Mouse (Mus musculus): Measurements from ENCODE around the gene Ppp3r1. TPM values are rescaled to one million over a fixed set of nuclear protein-coding genes. Genes with fewer than 3 reads are reported as not detected.

Gene Ppp3r1
- polyA plus RNA-seq, 1 experiment = 131 TPM

DNA sequence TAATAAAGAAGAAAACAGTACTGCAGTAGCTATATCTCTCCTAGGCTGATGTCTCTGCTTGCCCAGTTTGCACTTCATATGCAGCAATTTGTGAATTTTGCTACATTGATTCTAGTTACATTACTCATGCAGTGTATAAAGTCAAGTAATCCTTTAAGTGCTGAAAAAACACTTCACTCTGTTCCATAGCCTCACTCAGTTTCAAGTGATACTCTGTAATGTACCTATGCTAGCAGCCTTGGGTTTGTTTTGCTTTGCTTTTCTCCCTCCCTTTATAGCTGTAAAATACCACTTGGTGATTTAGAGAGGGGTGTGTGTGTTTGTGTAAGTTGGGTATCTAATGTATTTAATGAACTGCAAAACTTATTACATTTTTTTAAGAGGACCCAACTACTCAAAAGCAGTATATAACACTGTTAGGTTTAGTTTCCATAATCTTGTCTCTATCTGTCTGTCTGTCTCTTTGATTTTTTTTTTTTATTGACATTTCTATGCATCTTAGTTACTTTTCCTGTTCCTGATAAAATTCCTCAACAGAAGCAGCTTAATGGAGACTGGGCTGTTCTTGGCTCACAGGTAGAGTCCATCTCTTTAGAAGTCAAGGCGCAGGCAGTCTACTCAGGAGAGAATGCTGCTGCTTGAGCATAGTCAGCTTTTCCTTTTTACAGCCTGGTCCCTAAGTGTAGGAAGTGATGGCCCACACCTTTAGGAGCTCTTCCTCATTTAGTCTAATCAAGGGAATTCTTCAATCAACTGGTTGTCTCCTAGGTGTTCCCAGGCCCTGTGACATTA, 12.1 kb downstream of the Ppp3r1 start:
- no peak for DNase-seq (ENCODE audit: low read depth)

DNA sequence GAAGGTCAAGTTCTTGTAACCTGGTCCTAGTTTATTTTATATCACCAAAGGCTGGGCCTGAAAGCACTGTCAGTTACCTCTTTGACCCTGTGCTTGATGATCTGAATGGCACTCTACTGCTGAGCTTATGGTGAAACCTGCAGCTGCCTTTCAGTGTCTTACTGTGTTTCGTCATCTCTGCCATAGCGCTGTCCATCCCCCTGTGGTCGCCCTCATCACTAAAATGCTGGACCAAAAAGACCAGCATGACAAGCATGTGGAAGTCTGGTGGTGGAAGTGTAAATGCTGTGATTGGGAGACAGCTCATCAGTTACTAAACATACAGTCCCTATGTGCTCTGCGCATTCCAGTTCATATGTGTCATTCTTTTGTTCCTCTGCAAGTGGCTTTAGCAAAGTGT, 13.2 kb downstream of the Ppp3r1 start:
- DNase-seq (ENCODE audit: low read depth) = no peak
- TF ChIP-seq CTCF (IDR thresholded peaks at IDR 0.05; ENCODE audit: borderline replicate concordance, extremely low read depth, insufficient read depth, insufficient read length) = no peak
- TF ChIP-seq POLR2A (IDR thresholded peaks at IDR 0.05; ENCODE audit: borderline replicate concordance, extremely low read depth, insufficient read depth, insufficient read length, poor library complexity, severe bottlenecking) = no peak

More for the DNA sequence above, 12.1 kb downstream of the Ppp3r1 start:
- no peak for TF ChIP-seq CTCF (IDR thresholded peaks at IDR 0.05; ENCODE audit: borderline replicate concordance, extremely low read depth, insufficient read depth, insufficient read length)
- TF ChIP-seq POLR2A (IDR thresholded peaks at IDR 0.05; ENCODE audit: borderline replicate concordance, extremely low read depth, insufficient read depth, insufficient read length, poor library complexity, severe bottlenecking) = no peak

DNA sequence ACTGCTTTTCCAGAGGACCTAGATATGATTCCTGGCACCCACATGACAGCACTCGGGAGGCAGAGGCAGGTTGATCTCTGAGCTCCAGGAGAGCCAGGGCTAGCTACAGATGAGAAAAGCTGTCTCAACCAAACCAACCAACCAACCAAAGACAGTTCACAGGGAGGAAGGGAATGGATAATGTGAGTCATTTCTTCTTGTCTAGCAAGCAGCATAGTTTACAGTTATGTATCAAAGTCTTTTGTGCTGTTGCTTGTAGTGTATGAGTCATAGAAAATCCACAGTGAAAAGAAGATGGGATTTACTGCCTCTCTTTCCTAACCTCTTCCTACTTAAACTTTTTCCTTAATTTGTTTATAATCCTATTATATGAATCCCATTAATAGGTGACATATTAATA, 17.6 kb downstream of the Ppp3r1 start:
- no peak for TF ChIP-seq CTCF (IDR thresholded peaks at IDR 0.05; ENCODE audit: borderline replicate concordance, extremely low read depth, insufficient read depth, insufficient read length)
- no peak for TF ChIP-seq POLR2A (IDR thresholded peaks at IDR 0.05; ENCODE audit: borderline replicate concordance, extremely low read depth, insufficient read depth, insufficient read length, poor library complexity, severe bottlenecking)
- DNase-seq (ENCODE audit: low read depth) = no peak

DNA sequence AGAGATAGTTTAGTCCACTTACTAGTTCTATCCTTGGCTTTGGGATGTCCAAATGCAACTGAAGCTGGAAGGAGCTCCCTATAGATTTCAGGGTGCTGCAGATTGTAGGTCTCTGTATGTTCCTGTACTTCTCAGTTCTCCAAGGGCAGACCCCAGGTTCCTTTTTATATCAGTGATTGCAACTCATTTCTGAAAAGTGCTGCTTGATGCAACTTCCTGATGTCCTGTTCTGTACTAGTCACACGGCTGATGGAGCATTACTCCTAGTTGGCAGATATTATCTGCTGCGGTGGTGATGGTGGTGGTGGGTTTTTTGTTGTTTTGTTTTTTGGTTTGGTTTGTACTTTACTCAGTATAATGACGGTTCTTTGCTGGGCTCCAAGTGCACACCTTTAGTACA, 21.7 kb downstream of the Ppp3r1 start:
- DNase-seq (ENCODE audit: low read depth) = no peak
- TF ChIP-seq POLR2A (IDR thresholded peaks at IDR 0.05; ENCODE audit: borderline replicate concordance, extremely low read depth, insufficient read depth, insufficient read length, poor library complexity, severe bottlenecking) = no peak
- TF ChIP-seq CTCF (IDR thresholded peaks at IDR 0.05; ENCODE audit: borderline replicate concordance, extremely low read depth, insufficient read depth, insufficient read length) = no peak

DNA sequence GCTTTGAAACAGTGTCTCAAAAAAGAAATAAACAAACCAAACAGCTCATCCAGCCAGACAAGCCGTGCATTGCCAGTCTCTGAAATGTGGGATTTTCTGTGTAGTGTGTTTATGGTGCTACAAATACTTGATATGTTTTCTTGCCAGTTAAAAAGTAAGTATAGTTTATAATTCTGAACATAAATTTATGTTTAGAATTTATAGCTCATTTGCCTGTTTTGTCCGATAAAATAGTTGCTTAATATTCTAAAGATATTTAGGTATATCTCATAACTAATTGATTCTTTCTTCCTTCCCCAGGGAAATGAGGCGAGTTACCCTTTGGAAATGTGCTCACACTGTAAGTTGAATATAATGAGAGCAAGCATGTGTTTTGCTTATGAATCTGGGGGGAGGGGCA, 22.7 kb downstream of the Ppp3r1 start, which contains the start of gene Wdr92:
TSS of gene Wdr92 (plus strand) at position 301 of the 400 bp plus-strand sequence.
- no peak for TF ChIP-seq CTCF (IDR thresholded peaks at IDR 0.05; ENCODE audit: borderline replicate concordance, extremely low read depth, insufficient read depth, insufficient read length)
- no peak for TF ChIP-seq POLR2A (IDR thresholded peaks at IDR 0.05; ENCODE audit: borderline replicate concordance, extremely low read depth, insufficient read depth, insufficient read length, poor library complexity, severe bottlenecking)
- DNase-seq (ENCODE audit: low read depth) = peak; percentile 9

DNA sequence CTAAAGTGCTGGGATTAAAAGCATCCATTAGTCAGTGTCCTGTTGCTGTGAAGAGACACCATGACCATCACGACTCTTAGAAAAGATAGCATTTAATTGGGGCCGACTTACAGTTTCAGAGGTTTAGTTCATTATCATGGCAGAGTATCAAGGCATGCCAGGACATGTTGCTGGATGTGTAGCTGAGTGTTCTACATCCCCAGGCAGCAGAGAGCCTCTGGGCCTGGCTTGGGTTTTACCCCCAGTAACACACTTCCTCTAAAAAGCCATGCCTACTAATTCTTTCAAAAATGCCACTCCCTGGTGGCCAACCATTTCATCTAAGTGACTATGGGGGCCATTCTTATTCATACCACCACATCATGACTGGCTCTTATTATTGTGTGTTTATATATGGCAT, 24.1 kb downstream of the Ppp3r1 start:
- TF ChIP-seq CTCF (IDR thresholded peaks at IDR 0.05; ENCODE audit: borderline replicate concordance, extremely low read depth, insufficient read depth, insufficient read length) (no peak), POLR2A (IDR thresholded peaks at IDR 0.05; ENCODE audit: borderline replicate concordance, extremely low read depth, insufficient read depth, insufficient read length, poor library complexity, severe bottlenecking) (no peak)
- no peak for DNase-seq (ENCODE audit: low read depth)

- DNase-seq (ENCODE audit: low read depth) = no peak
- no peak for TF ChIP-seq POLR2A (IDR thresholded peaks at IDR 0.05; ENCODE audit: borderline replicate concordance, extremely low read depth, insufficient read depth, insufficient read length, poor library complexity, severe bottlenecking)
- TF ChIP-seq CTCF (IDR thresholded peaks at IDR 0.05; ENCODE audit: borderline replicate concordance, extremely low read depth, insufficient read depth, insufficient read length) = no peak
Measured at GRCm38 (mm10) chr11:17187649-17188048, 28.6 kb downstream of the Ppp3r1 start.

DNA sequence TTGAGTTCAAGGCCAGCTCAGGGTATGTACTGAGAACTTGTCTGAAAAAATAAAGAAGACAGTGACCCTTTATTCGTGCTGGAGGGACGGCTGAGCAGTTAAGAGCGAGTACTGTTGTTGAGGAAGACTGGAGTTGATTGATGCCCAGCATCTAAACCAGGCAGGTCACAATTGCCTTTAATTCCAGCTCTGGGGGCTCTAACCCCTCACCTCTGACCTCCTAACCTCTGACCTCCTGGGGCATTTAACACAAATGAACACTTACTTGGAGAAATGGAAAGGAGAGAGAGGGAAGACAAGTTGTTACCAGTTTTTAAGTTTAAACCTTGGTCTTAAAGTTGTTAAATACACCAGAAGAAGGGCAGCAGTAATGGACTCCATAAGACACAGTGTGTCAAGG, 29.7 kb downstream of the Ppp3r1 start:
- no peak for DNase-seq (ENCODE audit: low read depth)
- no peak for TF ChIP-seq CTCF (IDR thresholded peaks at IDR 0.05; ENCODE audit: borderline replicate concordance, extremely low read depth, insufficient read depth, insufficient read length)
- TF ChIP-seq POLR2A (IDR thresholded peaks at IDR 0.05; ENCODE audit: borderline replicate concordance, extremely low read depth, insufficient read depth, insufficient read length, poor library complexity, severe bottlenecking) = no peak

GRCm38 (mm10) chr11:17192151-17192844, 33.2 kb downstream of the Ppp3r1 start:
- peak; percentile 17 for DNase-seq (ENCODE audit: low read depth)
- TF ChIP-seq CTCF (IDR thresholded peaks at IDR 0.05; ENCODE audit: borderline replicate concordance, extremely low read depth, insufficient read depth, insufficient read length) (peak; percentile 30; the same call in 1 of the 2 replicates), POLR2A (IDR thresholded peaks at IDR 0.05; ENCODE audit: borderline replicate concordance, extremely low read depth, insufficient read depth, insufficient read length, poor library complexity, severe bottlenecking) (no peak)

DNA sequence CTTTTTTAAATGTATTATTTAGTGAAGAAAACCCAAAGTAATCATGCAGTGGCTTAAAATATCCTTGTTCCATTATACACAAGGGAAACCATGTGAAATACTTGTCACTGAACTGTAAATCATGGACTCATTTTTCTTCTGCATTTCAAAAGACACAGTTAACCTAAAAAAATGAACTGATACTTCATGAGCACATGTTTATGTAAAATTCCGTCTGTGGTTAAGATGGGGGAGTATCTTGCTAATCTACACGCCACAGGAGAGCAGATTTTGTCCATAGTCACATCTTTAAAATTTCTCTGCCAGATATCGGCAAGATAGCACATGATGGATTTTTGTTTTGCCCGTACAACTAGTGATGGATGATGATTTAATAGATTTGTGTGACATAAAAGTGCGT, 40.1 kb downstream of the Ppp3r1 start:
- TF ChIP-seq CTCF (IDR thresholded peaks at IDR 0.05; ENCODE audit: borderline replicate concordance, extremely low read depth, insufficient read depth, insufficient read length) (no peak), POLR2A (IDR thresholded peaks at IDR 0.05; ENCODE audit: borderline replicate concordance, extremely low read depth, insufficient read depth, insufficient read length, poor library complexity, severe bottlenecking) (no peak)
- DNase-seq (ENCODE audit: low read depth) = no peak

DNA sequence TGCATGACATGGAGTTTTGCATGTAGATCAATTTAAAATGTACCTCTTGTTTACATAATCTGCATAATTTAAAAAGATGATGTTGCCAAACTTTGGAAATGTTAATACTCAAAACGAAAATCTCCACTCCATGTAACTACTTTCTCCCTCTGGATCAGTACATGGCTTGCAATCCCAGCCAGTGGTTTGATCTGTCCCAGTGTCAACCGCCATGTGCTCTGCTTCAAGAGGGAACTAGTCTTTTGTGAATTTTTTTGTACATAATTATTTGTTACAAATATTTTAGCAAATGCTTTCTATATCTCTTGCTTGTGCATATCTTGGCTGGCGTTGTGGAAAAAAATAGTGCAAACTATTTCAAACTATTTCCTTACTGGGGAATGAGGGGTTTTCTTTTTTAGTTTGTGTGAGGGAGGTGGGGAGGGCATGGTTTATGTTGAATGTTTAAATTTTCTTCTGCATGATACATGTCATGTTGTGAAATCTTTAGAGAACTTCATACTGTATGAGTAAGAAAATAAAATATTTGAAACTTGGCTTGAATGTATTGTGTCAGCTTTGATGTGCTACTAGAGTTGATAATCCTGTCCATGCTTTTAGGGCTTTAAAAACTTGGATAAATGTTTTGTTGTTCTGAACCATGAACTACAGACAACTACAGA, 40.9 kb downstream of the Ppp3r1 start:
- DNase-seq (ENCODE audit: low read depth) = no peak

More for the DNA sequence above, 40.9 kb downstream of the Ppp3r1 start:
- TF ChIP-seq POLR2A (IDR thresholded peaks at IDR 0.05; ENCODE audit: borderline replicate concordance, extremely low read depth, insufficient read depth, insufficient read length, poor library complexity, severe bottlenecking) (no peak), CTCF (IDR thresholded peaks at IDR 0.05; ENCODE audit: borderline replicate concordance, extremely low read depth, insufficient read depth, insufficient read length) (no peak)

Data from brain, embryonic 14.5 days (tissue).